Mouse (Mus musculus) CD8-positive naive resting alpha-beta T cell, adult 2 months (primary cell): ENCODE measurements around the gene Ogn.
"Not testable (repeated sequence)": the region's sequence is repeated elsewhere in the genome, so short reads cannot be mapped to it uniquely, and the experiment has no call there.

Experiments used
- DNase-seq, 2 experiments: peaks; one replicate each; pipeline ENCODE4 v3.0.0; 2022; ENCODE audit warnings: low read depth in 2 of 2, low spot score in 2 of 2

Ogn gene

GRCm38 (mm10) chr13:49607714-49608113 lies at the start of gene Ogn:
TSS of gene Ogn (plus strand) at chr13:49608046.
- no peak for DNase-seq

DNA sequence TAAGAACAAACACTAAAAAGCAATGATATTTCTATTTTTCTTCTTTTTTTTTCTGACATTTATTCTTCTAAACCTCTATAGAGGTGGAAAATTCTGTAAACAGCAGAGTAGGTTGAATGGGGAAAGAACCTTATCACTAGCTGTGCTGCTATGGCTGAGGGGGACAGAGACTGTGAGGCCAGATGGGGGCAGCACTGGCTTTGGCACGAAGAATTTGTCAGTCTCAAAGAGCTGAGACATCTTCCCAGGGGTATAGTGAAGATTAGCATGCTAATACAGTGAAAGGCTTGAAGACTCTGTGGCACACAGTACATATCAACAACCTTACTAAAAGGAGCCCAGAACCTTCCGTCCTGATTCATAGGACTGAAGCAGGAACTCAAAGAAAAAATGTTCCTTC lies 48.7 kb upstream of the Ogn start:
- no peak for DNase-seq

DNA sequence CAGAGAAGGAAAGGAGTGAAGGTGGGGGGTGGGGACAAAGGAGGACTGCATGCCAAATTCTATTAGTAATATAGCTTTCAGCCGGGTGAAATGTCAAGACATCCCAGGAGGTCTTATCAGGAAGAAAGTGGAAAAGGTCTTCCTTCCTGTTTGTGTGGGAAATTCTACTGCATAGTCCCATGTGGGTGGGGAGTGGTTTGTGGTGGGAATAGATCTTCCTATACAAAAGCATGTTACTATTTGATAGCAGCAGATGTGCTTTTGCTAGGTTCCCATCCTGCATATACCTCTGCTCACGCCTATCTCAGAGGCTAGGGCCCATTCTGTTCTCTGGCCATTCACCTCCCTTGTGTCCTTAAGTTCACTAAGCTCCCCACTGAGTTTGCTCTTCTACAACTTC lies 47.0 kb upstream of the Ogn start:
- no peak for DNase-seq

DNA sequence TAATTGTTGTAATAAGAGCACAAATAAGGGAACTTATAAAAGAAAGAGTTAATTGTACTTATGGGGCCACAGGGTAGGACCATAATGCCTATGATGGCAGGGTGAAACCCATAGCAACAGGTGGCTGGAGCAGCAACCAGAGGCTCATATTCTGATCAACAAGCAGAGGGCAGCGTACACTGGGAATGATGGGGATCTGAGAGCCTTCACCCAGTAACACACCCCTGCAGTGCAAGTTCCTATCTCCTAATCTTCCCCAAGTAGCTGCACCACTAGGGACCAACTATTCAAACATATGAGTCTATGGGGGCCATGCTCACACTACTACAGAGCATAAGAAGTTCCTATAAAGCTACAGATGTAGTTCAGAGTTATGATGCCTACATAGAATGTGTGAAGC lies 43.5 kb upstream of the Ogn start:
- no peak for DNase-seq

GRCm38 (mm10) chr13:49570371-49570770 lies 37.5 kb upstream of the Ogn start:
- DNase-seq: no peak

GRCm38 (mm10) chr13:49571418-49571817 lies 36.4 kb upstream of the Ogn start:
- no peak for DNase-seq

DNA sequence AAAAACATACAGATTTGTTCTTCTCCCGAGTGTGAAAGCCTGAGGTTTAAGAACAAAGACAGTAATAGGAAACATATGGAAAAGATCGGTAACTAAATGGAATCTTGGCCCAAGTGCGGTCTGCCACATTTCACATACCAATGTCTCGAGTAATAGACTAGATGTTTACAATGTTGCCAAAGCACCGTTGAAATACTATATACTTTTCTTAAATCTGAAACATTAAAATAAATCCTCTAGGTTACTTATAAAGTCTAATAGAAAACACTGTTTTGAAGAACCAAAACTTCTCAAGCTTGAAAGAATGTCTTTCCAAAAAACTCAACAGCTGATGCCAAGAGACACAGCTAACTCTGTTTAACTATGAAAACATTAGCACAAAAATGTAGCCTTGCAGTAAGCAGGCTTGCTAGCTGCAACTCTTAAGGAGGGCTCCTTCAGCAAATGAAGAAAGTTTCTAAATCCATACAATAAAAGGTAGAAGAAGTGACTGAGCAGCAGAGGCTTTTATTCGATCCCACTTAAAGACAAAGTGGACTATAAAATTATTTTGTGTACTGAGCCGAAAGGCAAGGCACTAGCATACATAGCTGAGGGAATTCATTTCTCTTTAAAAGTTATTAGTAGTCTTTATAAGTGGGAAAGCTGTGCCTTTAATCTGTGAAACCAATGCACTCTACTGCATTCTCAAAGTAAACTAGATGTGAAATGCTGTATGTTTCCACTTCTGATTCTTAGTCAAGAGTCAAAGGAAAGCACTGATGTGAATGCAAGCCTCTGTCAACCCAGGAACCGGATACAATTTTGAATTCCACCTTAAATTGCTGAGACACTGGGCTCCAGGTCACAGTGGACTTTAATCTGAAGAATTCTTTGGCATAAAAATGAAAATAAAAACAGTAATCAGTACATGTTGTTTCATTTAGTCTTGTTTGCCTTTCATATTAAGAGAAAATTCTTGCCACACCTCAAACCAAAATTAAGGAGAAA lies 26.0 kb upstream of the Ogn start, which contains the start of gene Omd:
Gene Omd, plus strand, starts transcription at position 922 of the 990 bp plus-strand sequence.
- no peak for DNase-seq

DNA sequence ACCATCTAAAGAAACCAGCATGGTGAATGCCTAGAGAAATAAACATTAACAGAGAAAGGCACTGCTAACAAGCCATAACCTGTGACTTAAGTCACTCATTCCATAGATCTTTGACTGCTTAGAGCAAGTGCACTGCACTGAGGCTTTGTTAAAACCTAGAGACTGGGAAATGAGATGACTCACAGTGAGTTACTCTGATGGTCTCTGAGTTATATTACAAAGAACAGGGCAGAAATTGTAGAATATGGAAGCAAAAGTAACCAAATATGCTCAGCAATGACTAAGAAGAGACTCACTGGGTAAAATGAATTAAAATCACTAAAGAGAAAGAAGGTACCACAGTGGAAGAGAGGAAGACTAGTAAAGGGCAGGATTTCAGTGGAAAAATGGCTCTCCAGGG lies 24.0 kb upstream of the Ogn start:
- DNase-seq: no peak

GRCm38 (mm10) chr13:49584307-49585005 lies 23.4 kb upstream of the Ogn start:
- no peak for DNase-seq

DNA sequence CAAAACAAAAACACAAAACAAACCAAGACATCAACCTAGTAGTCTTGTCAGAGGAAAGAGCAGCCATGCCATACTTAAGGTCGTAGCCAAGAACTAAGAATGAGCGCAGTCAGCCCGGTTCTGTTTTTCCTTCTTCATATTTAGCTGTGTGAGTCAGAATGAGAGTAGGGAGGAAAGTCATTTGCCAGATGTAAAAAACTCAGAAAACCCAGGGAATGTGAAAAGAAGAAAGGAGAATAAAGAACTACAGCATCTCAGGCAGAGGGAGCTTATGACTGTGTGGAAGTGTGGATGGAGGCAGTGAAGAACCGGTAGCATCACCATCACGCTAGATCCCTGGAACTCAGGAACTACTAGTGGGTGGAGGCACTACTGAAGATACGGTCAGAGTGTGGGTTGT lies 21.8 kb upstream of the Ogn start:
- no peak for DNase-seq

DNA sequence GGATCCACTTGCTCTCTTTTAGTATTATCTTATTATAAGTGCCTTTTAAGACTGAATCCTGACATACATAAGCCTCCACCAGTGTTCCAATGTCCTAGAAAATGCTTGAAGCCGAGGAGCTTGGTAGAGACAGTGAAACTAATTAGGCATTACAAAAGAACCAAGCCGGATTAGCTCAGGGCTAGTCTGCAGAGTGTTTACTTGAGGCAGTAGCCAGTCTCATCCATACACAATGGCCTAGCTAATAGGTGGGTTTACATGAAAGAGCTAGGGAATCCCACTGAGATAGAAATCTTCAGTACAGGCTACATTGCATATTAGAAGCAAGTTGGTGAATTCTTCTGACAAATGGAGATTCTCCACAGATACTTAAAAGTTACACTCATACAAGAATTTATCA lies 5.3 kb upstream of the Ogn start:
- not testable (repeated sequence) for DNase-seq

GRCm38 (mm10) chr13:49603603-49604002 lies 4.2 kb upstream of the Ogn start:
- no peak for DNase-seq

DNA sequence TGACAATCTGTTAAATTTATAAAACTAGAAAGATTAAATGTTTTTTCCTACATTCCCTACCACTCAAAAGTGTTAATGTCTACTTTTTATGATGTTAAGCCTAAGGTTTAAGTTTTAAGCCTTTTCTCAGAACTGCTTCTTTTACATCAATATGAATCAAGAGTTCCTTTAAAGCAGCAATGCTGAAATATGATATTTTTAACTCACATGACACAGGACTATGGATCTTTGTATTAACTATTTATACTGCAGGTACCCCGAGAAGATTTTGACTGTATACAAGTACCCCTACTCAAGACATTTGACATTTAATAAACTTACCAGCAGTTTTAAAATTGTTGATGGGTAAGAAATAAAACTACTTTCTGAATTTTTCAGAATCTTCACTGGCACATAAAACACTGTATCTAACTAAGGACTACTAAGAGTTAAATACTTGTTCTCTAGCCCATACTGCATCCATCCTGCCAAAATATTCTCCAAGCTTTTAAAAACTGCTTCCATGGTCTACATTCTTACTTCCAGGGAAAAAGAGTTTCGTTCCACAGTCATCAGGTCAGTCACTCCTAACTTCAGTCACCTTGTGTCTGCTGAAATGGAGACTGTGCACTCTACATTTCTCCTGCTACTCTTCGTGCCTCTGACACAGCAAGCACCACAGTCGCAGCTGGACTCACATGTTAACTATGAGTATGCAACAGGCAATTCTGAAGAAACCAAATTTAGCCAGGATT lies 910 bp downstream of the Ogn start:
- no peak for DNase-seq

DNA sequence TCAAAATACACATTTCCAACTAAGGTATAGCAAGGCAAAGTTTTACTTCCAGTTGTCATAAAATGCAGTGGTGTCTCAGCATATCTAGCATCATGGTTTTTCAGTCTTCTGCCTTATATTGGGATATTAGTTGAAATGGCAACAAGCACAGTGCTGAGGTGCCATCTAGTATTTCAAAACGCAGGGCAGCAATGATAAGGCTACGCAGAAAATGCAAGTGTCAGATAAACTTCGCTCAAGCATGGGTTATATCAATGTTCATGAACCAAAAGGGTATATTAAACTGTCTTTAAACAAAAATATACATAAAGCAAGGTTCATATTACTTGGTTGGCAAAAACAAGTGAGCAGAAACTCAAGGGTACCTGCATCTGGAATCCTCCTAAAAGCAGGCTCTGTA lies 9.2 kb downstream of the Ogn start:
- DNase-seq: no peak

- no peak for DNase-seq
These were observed 10.5 kb downstream of the Ogn start for GRCm38 (mm10) chr13:49618365-49618764.

- no peak for DNase-seq
These were observed 15.4 kb downstream of the Ogn start for GRCm38 (mm10) chr13:49623216-49623615.

DNA sequence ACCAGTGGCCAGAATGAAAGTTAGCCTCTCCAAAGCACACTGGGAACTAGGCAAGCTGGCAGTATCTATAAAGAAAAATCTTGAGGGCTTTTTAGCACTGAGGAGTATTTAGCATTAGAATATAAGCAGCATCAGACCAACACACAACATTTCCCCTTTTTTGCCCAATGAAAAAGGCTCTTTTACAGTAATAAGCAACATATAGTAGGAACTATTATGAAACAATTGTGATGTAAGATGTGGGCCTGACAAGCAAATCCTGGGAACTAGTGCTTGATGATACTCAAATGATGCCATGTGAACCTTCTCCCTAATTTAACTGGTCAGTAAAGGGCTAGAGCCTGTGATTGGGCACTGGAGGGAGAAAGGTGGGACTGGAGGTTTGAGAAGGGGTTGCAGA lies 20.3 kb downstream of the Ogn start:
- DNase-seq: no peak

DNA sequence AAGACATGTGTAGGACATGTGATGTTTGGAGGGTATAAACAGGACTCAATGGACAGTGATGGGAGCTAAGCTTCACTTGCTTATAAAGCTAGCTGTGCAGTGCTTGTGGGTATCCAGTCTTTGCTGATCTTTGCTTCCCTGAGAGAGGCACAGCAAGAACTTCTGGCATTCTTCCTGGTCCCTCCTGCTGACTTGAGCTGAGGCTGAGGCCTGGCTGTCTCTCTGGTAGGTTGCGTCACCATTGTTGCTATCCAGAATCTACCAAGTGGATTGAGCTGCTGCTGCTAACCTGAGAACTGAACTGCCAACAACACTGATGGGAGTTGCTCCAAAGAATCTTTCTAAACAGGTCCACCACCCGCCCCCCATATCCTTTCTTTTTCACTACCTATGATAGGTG lies 21.2 kb downstream of the Ogn start:
- DNase-seq: no peak

GRCm38 (mm10) chr13:49639965-49640364 lies 32.1 kb downstream of the Ogn start:
- DNase-seq: no peak

DNA sequence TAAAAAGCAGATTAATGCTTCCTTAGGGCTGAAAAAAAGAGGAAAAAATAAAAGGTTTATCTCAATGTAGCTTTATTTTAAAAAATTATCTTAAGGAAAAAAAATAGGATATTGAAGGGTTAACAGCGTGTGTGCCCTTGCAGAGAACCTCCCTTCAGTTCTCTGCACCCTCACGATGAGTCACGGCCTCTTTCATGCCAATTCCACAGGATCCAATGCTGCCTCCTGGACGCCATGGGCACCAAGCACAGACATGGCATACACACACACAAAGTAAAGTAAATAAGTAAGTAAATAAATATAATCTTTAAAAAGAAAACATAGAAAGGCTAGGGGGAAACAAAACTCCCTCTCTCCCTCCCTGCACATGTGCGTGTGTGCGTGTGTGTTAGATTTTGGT lies 34.8 kb downstream of the Ogn start:
- DNase-seq: no peak

- no peak for DNase-seq
These were observed 36.0 kb downstream of the Ogn start for GRCm38 (mm10) chr13:49643669-49644362.
